Mouse (Mus musculus) hindlimb bud, embryonic 11.5 days (tissue): ENCODE measurements around the gene Ppef2.

Experiments
- DNase-seq: peaks from one replicate; pipeline ENCODE4 v3.0.0-alpha.2; 2012; ENCODE audit warnings: low read depth, low spot score; ENCODE audit errors: extremely low spot score

Ppef2 gene

GRCm38 (mm10) chr5:92239333-92240232 is 16.5 kb downstream of the Ppef2 start:
- no peak for DNase-seq

GRCm38 (mm10) chr5:92234939-92235557 is 21.0 kb downstream of the Ppef2 start:
- no peak for DNase-seq

- no peak for DNase-seq
Measured at GRCm38 (mm10) chr5:92233366-92233765, 22.7 kb downstream of the Ppef2 start.

GRCm38 (mm10) chr5:92231836-92232235 is 24.2 kb downstream of the Ppef2 start:
- no peak for DNase-seq

- no peak for DNase-seq
Measured at GRCm38 (mm10) chr5:92230306-92230705, 25.8 kb downstream of the Ppef2 start.

- no peak for DNase-seq
Measured at GRCm38 (mm10) chr5:92229514-92229913, 26.6 kb downstream of the Ppef2 start.

- no peak for DNase-seq
Measured at GRCm38 (mm10) chr5:92228776-92229175, 27.3 kb downstream of the Ppef2 start.

GRCm38 (mm10) chr5:92227782-92228181 is 28.3 kb downstream of the Ppef2 start:
- no peak for DNase-seq

GRCm38 (mm10) chr5:92220287-92220902 is 35.7 kb downstream of the Ppef2 start:
- DNase-seq: no peak

GRCm38 (mm10) chr5:92219826-92220225 is 36.3 kb downstream of the Ppef2 start:
- DNase-seq: no peak

GRCm38 (mm10) chr5:92218915-92219793 is 36.9 kb downstream of the Ppef2 start:
- DNase-seq: no peak

GRCm38 (mm10) chr5:92215308-92215707 is 40.8 kb downstream of the Ppef2 start, which contains the start of gene U90926:
U90926 (minus strand) TSS chr5:92215408.
- no peak for DNase-seq

- no peak for DNase-seq
Measured at GRCm38 (mm10) chr5:92212231-92212630, 43.8 kb downstream of the Ppef2 start.

GRCm38 (mm10) chr5:92210205-92210604 is 45.9 kb downstream of the Ppef2 start:
- no peak for DNase-seq

GRCm38 (mm10) chr5:92206121-92206520 is 50.0 kb downstream of the Ppef2 start:
- DNase-seq: no peak

- no peak for DNase-seq
Measured at GRCm38 (mm10) chr5:92205706-92206105, 50.4 kb downstream of the Ppef2 start.

- no peak for DNase-seq
Measured at GRCm38 (mm10) chr5:92205184-92205583, 50.9 kb downstream of the Ppef2 start.

GRCm38 (mm10) chr5:92204162-92205036 is 51.7 kb downstream of the Ppef2 start:
- DNase-seq: no peak

GRCm38 (mm10) chr5:92198266-92198665 is 57.8 kb downstream of the Ppef2 start:
- DNase-seq: no peak
